Mouse (Mus musculus): ENCODE measurements around the gene Fbxo17.

Gene Fbxo17

GRCm38 (mm10) chr7:28719159-28719558, 2.6 kb downstream of the Fbxo17 start:
- no peak for DNase-seq

DNA sequence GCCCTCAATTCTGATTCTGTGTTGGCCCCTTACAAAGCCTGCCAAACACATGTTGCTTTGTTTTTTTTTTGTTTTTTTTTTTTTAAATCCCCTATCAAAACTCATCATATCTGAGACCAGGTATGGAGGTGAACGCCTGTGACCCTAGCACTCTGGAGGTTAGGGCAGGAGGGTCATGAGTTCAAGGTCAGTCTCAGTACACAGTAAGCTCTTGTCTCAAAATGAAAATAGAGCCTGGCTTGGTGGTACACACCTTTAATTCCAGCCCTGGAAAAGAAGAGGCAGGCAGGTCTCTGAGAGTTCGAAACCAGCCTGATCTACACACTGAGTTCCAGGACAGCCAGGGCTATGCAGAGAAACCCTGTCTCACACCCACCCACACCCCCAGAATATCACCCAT, 3.0 kb downstream of the Fbxo17 start:
- no peak for DNase-seq

- DNase-seq: no peak
Measured at GRCm38 (mm10) chr7:28720753-28721537, 4.3 kb downstream of the Fbxo17 start.

- DNase-seq: no peak
Measured at GRCm38 (mm10) chr7:28722079-28722478, 5.5 kb downstream of the Fbxo17 start.

- no peak for DNase-seq
Measured at GRCm38 (mm10) chr7:28724613-28725012, 8.0 kb downstream of the Fbxo17 start.

GRCm38 (mm10) chr7:28726600-28726999, 10.0 kb downstream of the Fbxo17 start:
- DNase-seq: peak; percentile 34

- no peak for DNase-seq
Measured at GRCm38 (mm10) chr7:28727649-28728340, 11.2 kb downstream of the Fbxo17 start.

GRCm38 (mm10) chr7:28732341-28733142, 15.9 kb downstream of the Fbxo17 start:
- DNase-seq: peak; percentile 91

- DNase-seq: no peak
Measured at GRCm38 (mm10) chr7:28733211-28733610, 16.6 kb downstream of the Fbxo17 start.

DNA sequence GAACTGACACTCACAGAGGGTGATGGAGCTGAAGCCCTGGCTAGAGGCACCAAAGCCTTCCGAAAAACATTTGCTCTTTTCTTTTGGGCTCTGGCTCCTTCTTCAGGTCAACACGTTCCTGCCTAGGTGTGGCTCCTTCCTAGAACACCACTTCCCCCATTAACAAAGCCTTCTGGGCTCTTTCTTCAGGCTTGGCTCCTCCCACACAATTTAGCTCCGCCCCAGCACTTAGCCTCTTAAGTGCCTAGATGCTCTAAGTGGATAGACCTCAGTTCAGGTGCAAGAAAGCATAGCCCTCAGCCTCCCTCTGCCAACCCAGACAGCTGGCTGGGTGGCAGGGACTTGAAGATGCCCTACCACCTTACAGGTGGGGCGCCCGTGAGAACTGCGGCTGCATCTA, 19.1 kb downstream of the Fbxo17 start:
- no peak for DNase-seq

GRCm38 (mm10) chr7:28739829-28740228, 23.2 kb downstream of the Fbxo17 start:
- no peak for DNase-seq

GRCm38 (mm10) chr7:28740949-28741348, 24.3 kb downstream of the Fbxo17 start:
- no peak for DNase-seq

GRCm38 (mm10) chr7:28741368-28741708, 24.7 kb downstream of the Fbxo17 start:
- DNase-seq: no peak

DNA sequence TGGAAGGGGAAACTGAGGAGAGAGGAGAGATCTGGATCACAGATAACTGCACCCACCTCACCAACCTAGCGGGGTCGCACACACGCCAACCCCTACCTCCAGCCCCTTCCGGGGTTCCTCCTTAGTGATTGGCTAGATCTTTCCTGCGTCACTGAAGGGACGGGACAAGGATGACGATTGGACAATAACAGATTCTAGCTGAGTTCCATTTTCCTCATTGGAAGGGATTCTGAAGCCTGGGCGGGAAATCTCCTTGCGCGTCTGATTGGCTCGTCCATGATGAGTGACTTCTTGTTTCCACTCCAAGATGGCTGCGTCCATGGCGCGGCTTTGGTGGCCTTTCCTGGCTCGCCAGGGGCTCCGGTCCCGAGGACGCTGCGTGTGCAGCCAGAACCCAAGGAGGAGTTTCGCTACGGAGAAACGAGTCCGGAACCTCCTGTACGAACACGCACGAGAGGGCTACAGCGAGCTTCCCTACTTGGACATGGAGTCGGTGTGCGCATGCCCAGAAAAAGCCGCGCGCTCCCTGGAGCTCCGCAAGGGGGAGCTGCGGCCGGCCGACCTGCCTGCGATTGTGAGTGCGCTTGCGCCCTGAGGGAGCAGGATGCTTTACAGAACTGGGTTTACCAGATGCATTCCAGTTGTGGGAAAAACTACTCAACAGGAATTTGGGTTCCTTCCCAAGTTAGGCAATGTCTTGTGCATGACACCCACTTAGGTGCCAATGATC, 25.3 kb downstream of the Fbxo17 start, which contains the start of the genes Mrps12 and Sars2:
TSS of gene Mrps12 (minus strand) at position 112 of the 730 bp plus-strand sequence.
TSS of gene Sars2 (plus strand) at position 284 of the 730 bp plus-strand sequence.
- peak; percentile 98 for DNase-seq

DNA sequence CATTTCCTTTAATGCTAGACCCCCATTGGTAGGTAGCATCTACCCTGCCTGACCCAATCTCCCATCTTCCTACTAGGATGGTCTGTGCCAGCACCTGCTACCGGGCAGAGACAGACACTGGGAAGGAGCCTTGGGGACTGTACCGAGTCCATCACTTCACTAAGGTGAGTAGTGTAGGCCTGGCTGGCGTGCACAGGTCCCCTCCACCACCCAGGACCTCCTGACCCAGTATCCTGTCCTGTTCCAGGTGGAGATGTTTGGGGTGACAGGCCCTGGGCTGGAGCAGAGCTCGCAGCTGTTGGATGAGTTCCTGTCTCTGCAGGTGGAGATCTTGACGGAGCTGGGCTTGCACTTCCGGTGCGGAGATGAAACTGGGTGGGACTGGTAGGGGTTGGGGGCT, 33.3 kb downstream of the Fbxo17 start:
- DNase-seq: no peak

DNA sequence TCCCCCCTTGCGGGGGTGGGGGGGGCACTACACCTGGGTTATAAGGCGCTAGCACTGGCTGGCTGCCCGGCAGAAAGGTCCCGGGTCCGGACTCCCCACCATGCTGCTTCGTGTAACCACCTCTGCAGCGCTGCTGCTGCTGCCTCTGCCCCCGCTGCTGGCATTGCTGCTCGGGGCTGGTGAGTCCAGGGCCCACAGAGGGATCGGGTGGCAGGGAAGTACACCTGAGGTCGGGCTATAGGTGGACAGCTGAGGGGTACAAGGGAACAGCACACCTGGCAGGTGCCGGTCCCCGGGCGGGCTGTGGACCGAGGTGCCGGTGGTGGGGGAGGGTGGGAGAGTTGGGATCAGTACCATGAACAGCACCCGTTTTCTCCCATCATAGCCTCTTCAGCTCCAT, 39.5 kb downstream of the Fbxo17 start, which contains the start of gene Ccer2:
TSS of gene Ccer2 (plus strand) at position 96 of the 400 bp plus-strand sequence.
- no peak for DNase-seq

- DNase-seq: no peak
Measured at GRCm38 (mm10) chr7:28758623-28759022, 42.0 kb downstream of the Fbxo17 start.

GRCm38 (mm10) chr7:28761907-28762306, 45.3 kb downstream of the Fbxo17 start:
- peak; percentile 38 for DNase-seq

- DNase-seq: no peak
Measured at GRCm38 (mm10) chr7:28765211-28765610, 48.6 kb downstream of the Fbxo17 start.

GRCm38 (mm10) chr7:28766173-28766879, 49.7 kb downstream of the Fbxo17 start, which contains the start of gene Sirt2:
TSS of gene Sirt2 (plus strand) at chr7:28766735.
- DNase-seq: peak; percentile 99

GRCm38 (mm10) chr7:28766910-28767309, 50.3 kb downstream of the Fbxo17 start:
- no peak for DNase-seq

DNA sequence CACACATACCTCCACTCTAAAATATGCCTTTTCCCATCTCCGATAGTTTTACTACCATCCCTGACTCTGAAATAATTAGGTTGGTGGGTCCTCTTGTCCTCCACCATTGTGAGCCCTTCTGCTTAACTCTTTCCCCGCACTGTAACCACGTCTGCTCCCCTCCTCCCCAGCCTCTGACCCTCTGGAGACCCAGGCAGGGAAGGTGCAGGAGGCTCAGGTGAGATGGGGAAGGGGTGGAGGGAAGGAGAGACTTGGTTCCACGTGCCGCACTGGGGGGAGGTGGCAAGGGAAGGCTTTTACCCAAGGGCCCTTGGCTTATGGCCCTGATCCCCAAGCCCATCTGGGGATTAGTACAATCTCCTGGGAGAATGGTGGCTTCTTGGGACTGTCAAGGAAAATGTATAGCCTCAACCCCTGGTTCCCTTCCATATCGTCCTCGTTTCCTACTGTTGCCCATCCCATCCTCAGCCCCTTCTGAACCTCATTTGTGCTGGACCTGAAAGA, 50.9 kb downstream of the Fbxo17 start, which contains the start of gene Nfkbib:
TSS of gene Nfkbib (minus strand) at position 51 of the 504 bp plus-strand sequence.
- no peak for DNase-seq

Measured in kidney, adult 11 months (tissue).